Mouse (Mus musculus): ENCODE results near the gene Flywch1.
A peak's percentile ranks its signal among the peaks of the same experiment; 100 is the strongest.

Gene Flywch1

DNA sequence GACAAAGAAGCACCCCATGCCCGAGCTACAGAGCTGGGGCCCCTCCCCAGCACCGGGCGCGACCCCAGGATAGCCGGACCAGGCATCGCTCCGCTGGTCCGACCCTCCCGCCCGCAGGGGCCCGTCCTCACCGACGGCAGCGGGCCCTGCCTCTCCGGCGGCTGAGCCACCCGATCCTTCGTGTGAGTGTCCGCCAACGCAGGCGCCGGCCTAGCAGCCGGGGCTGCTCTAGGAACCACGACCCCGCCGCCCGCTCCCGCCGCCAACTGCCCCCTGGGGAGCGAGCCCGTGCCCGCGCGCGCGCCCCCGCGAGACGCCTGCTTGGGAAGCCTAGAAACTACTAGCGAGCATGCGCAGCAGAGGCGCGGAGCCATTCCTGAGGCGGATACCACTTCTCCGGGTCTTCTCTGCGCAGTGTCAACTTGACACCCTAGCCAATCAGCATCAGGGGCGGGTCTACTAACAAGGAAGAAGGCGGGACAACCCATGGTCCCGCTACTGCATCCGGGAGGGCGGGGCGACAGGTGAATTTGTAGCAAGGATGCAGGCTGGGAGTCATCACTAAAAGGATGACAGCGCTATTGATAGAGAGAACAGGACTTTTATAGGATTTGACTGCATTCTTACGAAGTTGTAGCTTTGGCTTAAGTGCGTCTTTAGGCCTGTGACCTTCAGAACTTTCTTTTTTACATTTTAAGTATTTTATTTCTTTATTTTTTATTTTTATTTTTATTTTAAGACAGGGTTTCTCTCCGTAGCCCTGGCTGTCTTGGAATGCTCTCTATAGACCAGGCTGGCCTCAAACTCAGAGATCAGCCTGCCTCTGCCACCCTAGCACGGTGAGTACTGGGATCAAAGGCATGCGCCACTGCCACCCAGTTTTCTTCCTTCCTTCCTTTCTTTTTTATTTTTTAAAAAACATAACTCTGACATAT lies at the start of gene Flywch1:
Gene Flywch1, minus strand, starts transcription at position 319 of the 935 bp plus-strand sequence.
- DNase-seq, result peak; percentile 99

DNA sequence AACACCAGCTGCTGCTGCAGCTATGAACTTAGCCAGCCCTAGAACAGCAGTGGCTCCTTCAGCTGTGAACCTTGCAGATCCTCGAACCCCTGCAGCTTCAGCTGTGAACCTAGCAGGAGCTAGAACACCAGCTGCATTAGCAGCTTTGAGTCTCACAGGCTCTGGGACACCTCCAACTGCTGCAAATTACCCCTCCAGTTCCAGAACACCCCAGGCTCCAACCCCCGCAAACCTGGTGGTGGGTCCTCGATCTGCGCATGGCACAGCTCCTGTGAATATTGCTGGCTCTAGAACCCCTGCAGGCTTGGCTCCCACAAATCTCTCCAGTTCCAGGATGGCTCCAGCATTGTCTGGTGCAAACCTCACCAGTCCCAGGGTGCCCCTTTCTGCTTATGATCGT lies 49.3 kb upstream of the Flywch1 start:
- DNase-seq, result no peak

DNA sequence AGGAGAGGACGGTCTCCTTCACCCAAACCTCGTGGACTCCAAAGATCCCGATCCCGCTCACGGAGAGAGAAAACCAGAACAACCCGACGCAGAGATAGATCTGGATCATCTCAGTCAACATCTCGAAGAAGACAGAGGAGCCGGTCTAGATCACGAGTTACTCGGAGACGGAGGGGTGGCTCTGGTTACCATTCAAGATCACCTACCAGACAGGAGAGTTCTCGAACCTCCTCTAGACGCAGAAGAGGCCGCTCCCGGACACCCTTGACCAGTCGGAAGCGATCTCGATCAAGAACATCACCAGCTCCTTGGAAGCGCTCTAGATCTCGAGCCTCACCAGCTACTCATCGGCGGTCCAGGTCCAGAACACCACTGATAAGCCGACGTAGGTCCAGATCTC lies 47.8 kb upstream of the Flywch1 start:
- no peak for DNase-seq

DNA sequence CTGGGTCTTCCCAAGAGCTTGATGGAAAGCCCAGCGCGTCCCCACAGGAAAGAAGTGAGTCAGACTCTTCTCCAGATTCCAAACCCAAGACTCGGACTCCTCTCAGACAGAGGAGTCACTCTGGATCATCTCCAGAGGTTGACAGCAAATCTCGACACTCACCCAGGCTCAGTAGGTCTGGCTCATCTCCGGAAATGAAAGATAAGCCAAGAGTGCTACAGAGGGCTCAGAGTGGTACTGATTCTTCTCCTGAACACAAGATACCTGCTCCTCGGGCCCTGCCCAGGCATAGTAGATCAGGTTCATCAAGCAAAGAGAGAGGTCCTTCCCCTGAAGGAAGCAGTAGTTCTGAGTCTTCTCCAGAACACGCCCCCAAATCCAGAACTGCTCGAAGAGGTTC lies 47.2 kb upstream of the Flywch1 start:
- DNase-seq, result no peak

DNA sequence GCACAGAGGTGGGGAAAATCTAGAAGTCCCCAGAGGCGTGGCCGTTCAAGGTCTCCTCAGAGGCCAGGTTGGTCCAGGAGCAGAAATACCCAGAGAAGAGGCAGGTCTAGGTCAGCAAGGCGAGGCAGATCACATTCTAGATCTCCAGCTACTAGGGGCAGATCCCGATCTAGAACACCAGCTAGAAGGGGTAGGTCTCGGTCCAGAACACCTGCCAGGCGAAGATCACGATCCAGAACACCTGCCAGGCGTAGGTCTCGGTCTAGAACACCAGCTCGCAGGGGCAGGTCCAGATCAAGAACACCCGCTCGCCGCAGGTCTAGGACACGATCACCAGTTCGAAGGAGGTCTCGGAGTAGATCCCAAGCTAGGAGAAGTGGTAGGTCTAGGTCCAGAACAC lies 44.2 kb upstream of the Flywch1 start:
- no peak for DNase-seq

DNA sequence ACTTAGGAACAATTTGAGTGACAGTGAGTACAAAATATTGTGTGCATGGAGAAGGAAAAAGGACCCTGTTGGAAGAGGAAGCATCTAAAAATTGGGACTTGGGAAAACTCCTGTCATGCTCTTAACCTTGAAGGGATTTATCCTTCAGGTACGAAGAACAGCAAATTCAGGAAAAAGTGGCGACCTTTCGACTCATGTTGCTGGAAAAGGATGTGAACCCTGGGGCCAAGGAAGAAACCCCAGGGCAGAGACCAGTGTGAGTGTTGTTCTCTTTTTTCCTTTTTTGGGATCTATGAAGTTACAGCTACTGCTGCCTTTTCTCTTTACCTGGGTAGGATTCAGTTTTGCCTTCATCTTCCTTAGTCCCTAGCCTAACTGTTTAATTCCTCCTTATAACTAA lies 36.5 kb upstream of the Flywch1 start:
- no peak for DNase-seq

DNA sequence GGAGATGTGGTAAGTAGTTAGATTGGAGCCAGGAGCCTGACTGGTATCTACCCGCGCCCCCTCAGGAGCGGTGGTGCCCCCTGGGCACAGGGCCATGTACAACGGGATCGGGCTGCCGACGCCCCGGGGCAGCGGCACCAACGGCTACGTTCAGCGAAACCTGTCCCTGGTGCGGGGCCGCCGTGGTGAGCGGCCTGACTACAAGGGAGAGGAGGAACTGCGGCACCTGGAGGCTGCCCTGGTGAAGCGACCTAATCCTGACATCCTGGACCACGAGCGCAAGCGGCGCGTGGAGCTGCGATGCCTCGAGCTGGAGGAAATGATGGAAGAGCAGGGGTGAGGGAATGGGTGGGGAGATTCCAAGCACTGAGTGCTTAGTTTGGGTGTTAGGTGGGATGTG lies 35.5 kb upstream of the Flywch1 start:
- DNase-seq, result peak; percentile 39

DNA sequence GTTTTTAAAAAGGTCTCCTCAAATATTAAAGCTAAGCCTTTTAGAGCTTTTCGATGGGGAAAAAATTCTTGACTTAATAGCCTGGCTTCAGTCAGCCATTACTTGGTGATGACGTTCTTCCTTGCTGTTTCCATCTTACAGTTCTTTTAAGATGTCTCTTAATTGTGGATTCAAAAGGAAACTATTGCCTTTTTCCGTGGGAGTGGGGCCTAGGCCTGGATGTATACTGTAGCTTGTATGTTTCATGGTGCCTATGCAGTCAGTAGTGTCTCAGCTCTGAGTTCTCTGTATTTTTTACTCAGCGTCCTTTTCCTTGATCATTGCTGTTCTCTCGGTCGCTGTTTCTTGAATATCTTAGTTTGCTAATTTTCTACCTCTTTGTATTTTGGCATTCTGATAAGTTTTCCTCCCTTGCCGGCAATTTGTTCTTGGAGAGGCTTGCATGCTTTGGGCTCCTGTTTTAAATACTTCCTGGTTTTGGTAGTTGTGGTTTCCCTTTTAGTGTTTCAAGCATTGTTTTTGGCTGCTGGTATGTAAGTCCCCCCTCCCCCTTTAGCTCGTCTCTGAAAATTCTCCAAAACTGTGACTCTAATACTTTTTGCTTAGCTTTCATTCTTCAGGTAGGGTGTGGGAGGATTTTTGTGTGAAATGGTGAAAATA lies 33.2 kb upstream of the Flywch1 start:
- no peak for DNase-seq

DNA sequence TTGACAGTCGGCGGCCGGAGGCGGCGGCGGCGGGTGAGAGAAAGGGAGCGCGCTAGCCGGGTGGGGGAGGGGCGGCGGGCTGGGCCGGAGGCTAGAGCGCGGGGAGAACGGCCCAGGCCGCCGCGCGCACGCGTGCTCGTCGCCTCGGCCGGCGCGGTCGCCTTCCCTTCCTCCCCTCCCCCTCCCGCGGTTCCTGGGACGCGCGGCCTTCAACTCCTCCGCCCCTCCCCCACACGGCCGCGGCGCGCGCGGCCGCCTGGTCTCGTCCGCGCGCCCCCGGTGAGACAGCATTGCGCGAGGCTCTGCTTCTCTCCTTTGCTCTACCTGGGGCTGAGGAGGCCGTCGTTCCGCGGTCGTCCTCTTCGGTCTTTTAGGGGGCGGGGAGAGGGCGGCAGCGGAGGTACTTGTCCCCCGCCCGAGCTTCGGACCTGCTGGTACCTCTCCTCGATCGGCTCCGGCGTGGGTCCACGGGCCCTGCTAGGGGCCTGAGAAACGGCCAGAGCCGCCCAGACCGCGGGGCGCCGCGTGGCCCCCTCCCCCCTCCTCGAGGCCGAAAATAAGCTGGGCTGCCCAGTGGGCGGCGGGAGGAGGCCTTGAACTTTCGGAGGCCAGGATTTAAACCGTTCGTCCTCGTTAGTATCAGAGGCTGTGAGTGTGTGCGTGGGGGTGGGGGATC lies 32.1 kb upstream of the Flywch1 start:
- DNase-seq, result peak; percentile 85

DNA sequence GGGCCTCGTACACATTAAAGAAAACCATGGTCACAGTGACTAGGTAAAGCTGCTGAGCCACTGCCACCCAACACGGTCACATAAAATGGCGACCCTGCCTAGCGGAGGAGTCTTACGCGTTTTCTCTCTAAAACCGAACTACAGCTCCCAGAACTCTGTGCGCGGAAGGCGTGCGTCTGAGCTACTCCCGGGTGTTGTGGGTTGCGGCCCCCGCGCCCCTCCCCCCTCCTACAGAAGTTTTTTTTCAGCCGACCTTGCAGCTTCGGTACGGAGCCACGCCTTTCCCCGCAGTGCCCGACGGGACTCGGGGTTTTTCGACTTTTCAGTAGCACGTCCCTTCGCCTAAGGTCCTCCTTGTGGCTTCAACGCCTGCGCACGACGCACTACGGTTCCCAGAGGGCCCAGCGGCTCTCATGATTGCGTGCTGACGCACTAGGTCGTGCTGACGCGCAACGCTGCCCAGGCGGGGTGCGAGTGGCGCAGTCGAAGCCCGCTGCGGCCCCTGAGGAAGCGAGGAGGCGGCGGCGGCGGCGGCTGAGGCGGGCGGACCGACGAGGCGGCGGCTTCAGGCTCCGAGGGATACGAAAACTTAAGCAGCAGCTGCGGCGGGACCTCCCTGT lies 31.5 kb upstream of the Flywch1 start:
- peak; percentile 99 for DNase-seq

DNA sequence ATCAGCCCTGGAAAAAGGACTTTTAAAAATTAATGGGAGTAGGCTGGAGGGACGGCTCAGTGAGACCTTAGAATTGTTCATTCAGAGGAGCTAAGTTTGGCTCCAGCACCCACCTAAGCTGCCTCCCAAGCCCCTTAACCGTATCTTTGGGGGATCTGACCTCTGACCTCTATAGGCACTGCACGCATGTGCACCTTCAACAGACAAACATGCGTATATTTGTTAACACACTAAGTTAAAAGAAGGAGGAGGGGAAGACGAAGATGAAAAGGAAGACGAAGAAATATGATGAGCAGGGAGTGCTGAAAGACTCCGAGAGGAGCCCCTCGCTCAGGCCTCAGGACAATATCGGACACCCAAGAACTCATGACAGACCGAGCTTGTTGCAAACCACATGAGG lies 30.2 kb upstream of the Flywch1 start:
- DNase-seq, result no peak

DNA sequence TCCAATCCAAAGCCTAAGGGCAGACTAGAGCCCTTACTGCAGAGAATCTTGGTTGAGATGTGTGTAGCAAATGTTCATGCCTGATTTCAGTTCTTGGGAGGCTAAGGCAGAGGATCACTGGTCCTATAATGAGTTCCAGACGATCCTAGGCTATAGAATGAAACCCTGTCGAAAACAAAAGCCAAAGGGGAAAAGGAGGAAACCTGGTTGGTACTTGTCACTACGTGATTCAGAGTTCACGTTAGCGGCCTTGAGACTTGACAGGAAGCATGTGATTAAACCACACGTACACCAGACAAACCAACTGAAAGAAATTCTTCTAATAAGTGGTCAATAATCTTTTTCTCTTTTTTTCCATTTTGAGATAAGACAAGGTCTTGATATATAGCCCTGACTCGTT lies 25.9 kb upstream of the Flywch1 start:
- no peak for DNase-seq

DNA sequence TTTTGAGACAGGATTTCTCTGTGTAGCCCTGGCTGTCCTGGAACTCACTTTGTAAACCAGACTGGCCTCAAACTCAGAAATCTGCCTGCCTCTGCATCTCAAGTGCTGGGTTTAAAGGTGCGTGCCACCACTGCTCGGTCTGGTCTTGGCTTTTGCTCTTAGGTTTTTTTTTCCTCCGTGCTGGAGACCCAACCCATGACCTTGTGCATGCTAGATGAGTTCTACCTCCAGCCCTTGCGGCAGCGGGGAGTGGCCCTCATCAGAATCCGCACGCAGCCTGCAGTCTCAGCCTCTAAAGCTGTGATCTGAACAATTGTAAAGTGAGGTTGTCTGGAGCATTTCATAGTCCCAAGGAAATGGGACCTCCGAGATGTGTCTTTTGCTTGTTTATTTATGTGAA lies 23.9 kb upstream of the Flywch1 start:
- DNase-seq, result no peak

DNA sequence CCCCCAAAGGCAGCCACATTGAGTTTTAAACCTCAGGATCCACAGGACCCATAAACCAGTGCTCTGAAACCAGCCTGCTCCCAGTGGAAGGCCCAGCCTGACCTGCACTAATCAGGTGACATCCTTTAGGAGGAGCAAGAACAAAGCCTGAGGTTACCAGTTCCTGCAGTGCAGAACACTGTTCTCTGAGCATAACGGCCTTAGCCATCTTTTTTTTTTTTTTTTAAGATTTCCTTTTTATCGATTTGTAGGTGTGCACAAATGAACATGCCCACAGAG lies 19.6 kb upstream of the Flywch1 start:
- no peak for DNase-seq

DNA sequence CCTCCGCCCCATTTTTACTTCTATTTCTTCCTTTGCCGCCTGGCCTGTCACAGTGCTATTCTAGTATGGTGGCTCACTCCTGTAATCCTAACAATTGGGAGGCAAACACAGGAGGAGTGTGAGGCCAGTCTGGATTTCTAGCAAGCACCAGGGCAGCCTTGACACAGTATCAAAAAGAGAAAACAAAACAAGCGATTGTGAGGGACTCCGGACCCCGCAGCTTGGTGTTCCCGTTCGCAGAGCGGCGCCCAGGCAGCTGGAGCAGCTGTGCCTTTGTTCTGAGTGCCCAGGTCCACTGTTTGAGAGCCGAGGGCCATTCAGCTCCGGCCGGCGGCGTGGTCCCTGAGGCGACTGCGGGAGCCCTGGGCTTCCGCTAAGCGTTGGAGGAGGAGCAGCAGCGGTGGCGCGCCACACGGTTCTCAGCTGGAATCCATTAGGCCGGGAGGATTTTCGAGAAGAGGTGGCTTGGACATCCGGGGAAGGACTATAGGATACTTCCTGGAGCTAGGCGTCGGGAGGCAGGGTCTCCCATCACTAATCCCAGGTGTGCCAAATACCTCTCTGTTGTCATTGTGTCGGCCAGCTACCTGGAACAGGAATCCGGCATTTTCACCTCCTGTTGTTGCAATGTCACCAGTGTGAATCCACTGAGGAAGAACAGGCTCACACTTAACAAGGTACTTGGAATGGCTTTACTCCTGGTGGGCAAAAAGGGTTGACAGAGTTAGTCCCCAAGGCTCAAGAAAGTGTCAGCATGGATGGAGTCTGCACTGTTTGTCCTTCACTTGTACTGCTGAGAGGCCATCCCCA lies 19.1 kb upstream of the Flywch1 start, which contains the start of gene Srrm2:
Gene Srrm2, plus strand, starts transcription at position 264 of the 810 bp plus-strand sequence.
- peak; percentile 70 for DNase-seq

DNA sequence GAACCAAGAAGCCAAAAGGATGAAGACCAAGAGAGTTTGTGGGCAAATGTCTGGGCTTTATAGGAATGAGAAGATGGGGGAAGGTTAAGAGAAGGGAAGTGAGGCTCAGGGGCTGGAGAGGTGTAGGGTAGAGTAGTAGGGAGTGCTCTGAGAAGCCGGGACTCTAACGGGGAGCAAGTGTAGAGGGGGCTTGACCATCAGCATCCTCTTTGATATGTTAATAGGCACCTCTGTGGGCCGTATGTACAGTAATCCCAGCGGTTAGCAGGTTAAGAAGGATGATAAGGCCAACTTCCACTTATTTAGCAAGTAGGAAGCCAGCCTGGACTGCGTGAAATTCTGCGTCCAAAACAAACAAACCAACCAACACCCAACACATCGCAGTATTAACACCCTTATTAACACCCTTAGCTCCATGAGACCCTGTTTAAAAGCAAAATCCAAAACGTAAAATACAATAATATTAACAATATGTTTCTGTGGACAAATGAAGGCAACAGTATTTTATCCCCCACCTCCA lies 18.4 kb upstream of the Flywch1 start:
- no peak for DNase-seq

DNA sequence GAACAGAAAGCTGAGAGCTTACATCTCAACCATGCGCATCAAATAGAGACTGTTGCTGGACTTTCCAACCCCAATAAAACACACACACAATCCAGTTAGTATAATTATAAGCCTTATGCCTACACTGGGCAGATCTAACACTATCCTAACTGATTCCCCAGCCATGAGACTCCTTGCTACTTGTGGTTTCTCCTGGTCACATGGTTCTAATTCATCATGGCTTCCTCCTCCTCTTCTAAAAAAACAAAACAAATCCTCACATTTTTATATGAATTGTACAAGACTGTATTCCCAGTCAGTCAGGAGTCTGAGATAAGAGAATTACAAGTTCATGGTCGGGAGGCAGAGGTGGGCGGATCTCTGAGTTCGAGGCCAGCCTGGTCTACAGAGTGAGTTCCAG lies 17.6 kb upstream of the Flywch1 start:
- DNase-seq, result no peak

DNA sequence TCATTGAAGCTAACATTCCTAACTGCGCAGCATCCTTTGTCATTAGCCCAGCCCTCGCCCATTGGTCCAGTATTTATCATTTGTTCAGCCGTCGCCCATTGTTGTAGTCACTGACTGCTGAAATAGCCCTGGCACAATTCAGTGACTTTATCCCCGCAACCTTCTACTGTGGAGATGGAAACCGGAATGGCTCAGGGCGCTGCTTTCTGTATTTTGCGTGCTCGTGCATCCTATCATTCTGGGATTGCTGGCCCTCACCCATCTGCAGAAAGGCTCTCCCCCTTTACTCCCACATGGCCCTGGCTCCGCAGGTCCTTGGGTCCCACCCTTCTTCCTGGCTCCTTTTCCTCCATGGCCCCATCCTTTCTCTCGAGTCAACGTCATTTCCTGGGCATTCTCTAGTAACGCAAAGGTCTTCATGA lies 15.1 kb upstream of the Flywch1 start:
- peak; percentile 44 for DNase-seq

DNA sequence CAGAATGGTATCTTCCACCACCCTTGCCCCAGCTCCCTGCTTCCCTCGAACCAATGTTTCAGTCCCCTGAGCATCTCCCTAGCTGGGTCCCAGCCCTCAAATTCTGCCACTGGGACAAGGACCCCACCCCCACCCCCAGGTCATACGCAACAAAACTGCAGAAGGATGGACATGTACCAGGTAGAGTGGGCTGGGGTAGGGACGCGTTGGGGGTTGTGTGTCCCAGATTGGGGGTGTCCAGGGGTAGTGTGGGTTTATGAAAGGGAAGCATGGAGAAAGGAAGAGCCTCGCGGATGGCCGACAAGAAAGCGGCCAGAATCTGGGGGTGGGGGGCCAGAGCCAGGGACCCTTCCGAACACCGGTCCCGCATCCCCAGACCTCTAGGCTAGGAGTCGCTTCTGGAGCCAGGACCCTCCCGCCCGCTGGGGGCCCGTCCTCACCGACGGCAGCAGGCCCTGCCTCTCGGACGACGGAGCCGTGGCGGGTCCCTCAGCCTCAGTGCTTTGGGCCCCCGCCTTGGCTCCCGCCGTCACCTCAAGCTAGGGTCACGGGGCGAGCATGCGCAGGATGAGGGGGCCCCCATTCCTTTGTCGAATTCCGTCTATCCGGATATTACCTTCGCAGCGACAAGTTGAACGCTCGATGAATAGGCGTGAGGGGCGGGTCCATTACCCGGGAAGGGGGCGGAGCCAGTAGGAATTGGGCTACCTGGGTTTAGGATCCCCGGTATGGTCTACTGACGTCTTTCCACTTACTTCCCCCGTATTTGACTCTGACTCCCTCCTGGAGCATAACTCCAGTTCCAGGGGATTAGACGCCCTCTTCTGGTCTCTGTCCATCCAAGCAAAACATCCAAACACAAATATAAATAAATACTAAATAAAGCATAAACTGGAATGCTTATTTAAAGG lies 14.4 kb upstream of the Flywch1 start, which contains the start of gene Flywch2:
Gene Flywch2, minus strand, starts transcription at position 521 of the 911 bp plus-strand sequence.
- DNase-seq, result peak; percentile 89

DNA sequence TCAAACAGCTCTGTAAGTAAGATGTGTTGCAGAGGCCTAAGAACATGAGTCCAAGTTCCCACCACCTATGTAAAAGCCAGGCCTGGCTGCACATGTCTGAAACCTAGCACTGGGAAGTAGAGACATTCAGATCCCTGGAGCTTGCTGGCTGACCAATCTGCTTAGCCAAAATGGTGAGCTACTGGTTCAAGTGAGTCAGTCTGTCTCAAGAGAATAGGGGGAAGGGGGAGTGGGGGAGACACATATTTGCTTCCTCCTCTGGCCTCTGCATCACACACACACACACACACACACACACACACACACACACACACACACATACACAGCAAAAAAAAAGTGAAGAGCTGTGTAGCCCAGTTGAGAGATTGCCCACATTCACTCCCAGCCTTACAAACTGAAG lies 11.9 kb upstream of the Flywch1 start:
- DNase-seq, result no peak

DNA sequence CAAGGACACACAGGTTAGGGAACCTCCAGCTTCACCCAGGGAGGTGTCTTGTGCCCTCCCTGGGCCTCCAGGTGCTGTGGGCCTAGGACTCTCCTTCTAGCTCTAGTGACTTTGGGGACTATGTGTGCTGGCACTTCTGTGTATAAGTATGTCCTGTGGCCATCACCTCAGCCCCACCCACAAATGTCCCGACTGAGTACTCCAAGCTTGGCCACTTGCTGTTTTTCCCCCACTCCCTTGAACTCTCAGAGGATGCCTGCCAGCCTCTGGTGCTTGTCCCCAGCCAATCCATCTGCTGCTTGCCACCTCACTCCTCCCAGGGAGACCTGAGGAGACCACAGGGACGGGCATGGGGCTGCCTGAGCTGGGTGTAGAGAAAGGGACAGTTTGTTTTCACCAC lies 7.0 kb upstream of the Flywch1 start:
- no peak for DNase-seq
